Mouse (Mus musculus) mature B cell (primary cell): ENCODE data around the gene Abca13.
"Not testable (repeated sequence)": the region's sequence is repeated elsewhere in the genome, so short reads cannot be mapped to it uniquely, and the experiment has no call there.

Experiments
- in situ Hi-C: fragments of 300-500 bp; cut with MboI; formaldehyde crosslinking; loops from 2 replicates; pipeline ENCODE4 v1.14.3; 2019

Abca13 gene

GRCm38 (mm10) chr11:9291168-9291567, 99.4 kb downstream of the Abca13 start:
- in situ Hi-C loops = no loop called here

- in situ Hi-C loops = no loop called here
These were observed 107.9 kb downstream of the Abca13 start for GRCm38 (mm10) chr11:9299615-9300014.

GRCm38 (mm10) chr11:9305450-9305849, 113.7 kb downstream of the Abca13 start:
- in situ Hi-C loops = no loop called here

- in situ Hi-C loops = no loop called here
These were observed 124.8 kb downstream of the Abca13 start for GRCm38 (mm10) chr11:9316545-9316944.

- in situ Hi-C loops = no loop called here
These were observed 125.6 kb downstream of the Abca13 start for GRCm38 (mm10) chr11:9317076-9317929.

- in situ Hi-C loops = no loop called here
These were observed 146.4 kb downstream of the Abca13 start for GRCm38 (mm10) chr11:9338151-9338550.

GRCm38 (mm10) chr11:9347724-9348123, 156.0 kb downstream of the Abca13 start:
- in situ Hi-C loops = no loop called here

GRCm38 (mm10) chr11:9373160-9373559, 181.4 kb downstream of the Abca13 start:
- in situ Hi-C loops = no loop called here

GRCm38 (mm10) chr11:9374426-9374825, 182.7 kb downstream of the Abca13 start:
- in situ Hi-C loops = not testable (repeated sequence)

- in situ Hi-C loops = no loop called here
These were observed 196.8 kb downstream of the Abca13 start for GRCm38 (mm10) chr11:9388520-9388919.

GRCm38 (mm10) chr11:9416946-9417345, 225.2 kb downstream of the Abca13 start:
- in situ Hi-C loops = no loop called here

GRCm38 (mm10) chr11:9420205-9420604, 228.5 kb downstream of the Abca13 start:
- in situ Hi-C loops = no loop called here

GRCm38 (mm10) chr11:9427411-9427810, 235.7 kb downstream of the Abca13 start:
- in situ Hi-C loops = no loop called here

GRCm38 (mm10) chr11:9432807-9433206, 241.1 kb downstream of the Abca13 start:
- in situ Hi-C loops = no loop called here

- in situ Hi-C loops = no loop called here
These were observed 244.9 kb downstream of the Abca13 start for GRCm38 (mm10) chr11:9436617-9437016.

GRCm38 (mm10) chr11:9439781-9440180, 248.0 kb downstream of the Abca13 start:
- in situ Hi-C loops = no loop called here

- in situ Hi-C loops = no loop called here
These were observed 249.4 kb downstream of the Abca13 start for GRCm38 (mm10) chr11:9441192-9441591.

- in situ Hi-C loops = no loop called here
These were observed 280.7 kb downstream of the Abca13 start for GRCm38 (mm10) chr11:9472400-9472799.

- in situ Hi-C loops = no loop called here
These were observed 289.8 kb downstream of the Abca13 start for GRCm38 (mm10) chr11:9481511-9481910.

GRCm38 (mm10) chr11:9500326-9501142, 308.8 kb downstream of the Abca13 start:
- in situ Hi-C loops = no loop called here

GRCm38 (mm10) chr11:9514966-9515365, 323.2 kb downstream of the Abca13 start:
- in situ Hi-C loops = not testable (repeated sequence)

- in situ Hi-C loops = no loop called here
These were observed 336.8 kb downstream of the Abca13 start for GRCm38 (mm10) chr11:9528556-9528955.

GRCm38 (mm10) chr11:9531715-9532114, 340.0 kb downstream of the Abca13 start:
- in situ Hi-C loops = no loop called here
